Mouse (Mus musculus) embryonic facial prominence, embryonic 15.5 days (tissue): ENCODE results near the gene Snrpc. TPM values are rescaled to one million over a fixed set of nuclear protein-coding genes. Genes with fewer than 3 reads are reported as not detected.

Source experiments
- ATAC-seq: fragments of 200-750 bp; cut with Nextera tagmentation; 2 replicates; pipeline ENCODE4 v1.8.0; 2017; ENCODE audit warnings: low read depth, moderate TSS enrichment; ENCODE audit not compliant: insufficient number of reproducible peaks, low FRiP score, low TSS enrichment
- H3K27ac ChIP-seq: fragments of 300-500 bp; sonication (generic); replicated peaks from 2 replicates; pipeline ENCODE4 v1.5.1; 2015; ENCODE audit warnings: mild to moderate bottlenecking, inconsistent platforms
- H3K27me3 ChIP-seq: fragments of 300-500 bp; sonication (generic); 2 replicates; pipeline ENCODE4 v1.6.1; 2015; ENCODE audit warnings: inconsistent platforms
- H3K36me3 ChIP-seq: fragments of 300-500 bp; sonication (generic); 2 replicates; pipeline ENCODE4 v1.6.1; 2015; ENCODE audit warnings: mild to moderate bottlenecking, inconsistent platforms
- H3K4me1 ChIP-seq: fragments of 300-500 bp; sonication (generic); 2 replicates; pipeline ENCODE4 v1.6.1; 2015; ENCODE audit warnings: inconsistent platforms
- H3K4me2 ChIP-seq: fragments of 300-500 bp; sonication (generic); replicated peaks from 2 replicates; pipeline ENCODE4 v1.6.1; 2015; ENCODE audit warnings: mild to moderate bottlenecking, inconsistent platforms
- H3K4me3 ChIP-seq: fragments of 300-500 bp; sonication (generic); replicated peaks from 2 replicates; pipeline ENCODE4 v1.5.1; 2015; ENCODE audit warnings: mild to moderate bottlenecking, inconsistent platforms
- H3K9ac ChIP-seq: fragments of 300-500 bp; sonication (generic); 2 replicates; pipeline ENCODE4 v1.6.1; 2015; ENCODE audit warnings: inconsistent platforms
- H3K9me3 ChIP-seq: fragments of 300-500 bp; sonication (generic); replicated peaks from 2 replicates; pipeline ENCODE4 v1.6.1; 2016; ENCODE audit warnings: inconsistent platforms
- WGBS: fragments of 180-500 bp; shearing (Covaris S2); methylation state at CpG from one replicate; pipeline ENCODE4 v1.1.7; 2015; 5-methylcytosine and 5-hydroxymethylcytosine counted together
- polyA plus RNA-seq: library from polyadenylated mRNA; unstranded; fragments of >200 nt; fragmentation: Nextera tagmentation; extraction: Ambion mirVana; gene quantifications from 2 replicates; pipeline ENCODE4 v1.2.1, GENCODE M21; 2015

The Snrpc gene
- polyA plus RNA-seq, 1 experiment from 2014 or later: 285 TPM

DNA sequence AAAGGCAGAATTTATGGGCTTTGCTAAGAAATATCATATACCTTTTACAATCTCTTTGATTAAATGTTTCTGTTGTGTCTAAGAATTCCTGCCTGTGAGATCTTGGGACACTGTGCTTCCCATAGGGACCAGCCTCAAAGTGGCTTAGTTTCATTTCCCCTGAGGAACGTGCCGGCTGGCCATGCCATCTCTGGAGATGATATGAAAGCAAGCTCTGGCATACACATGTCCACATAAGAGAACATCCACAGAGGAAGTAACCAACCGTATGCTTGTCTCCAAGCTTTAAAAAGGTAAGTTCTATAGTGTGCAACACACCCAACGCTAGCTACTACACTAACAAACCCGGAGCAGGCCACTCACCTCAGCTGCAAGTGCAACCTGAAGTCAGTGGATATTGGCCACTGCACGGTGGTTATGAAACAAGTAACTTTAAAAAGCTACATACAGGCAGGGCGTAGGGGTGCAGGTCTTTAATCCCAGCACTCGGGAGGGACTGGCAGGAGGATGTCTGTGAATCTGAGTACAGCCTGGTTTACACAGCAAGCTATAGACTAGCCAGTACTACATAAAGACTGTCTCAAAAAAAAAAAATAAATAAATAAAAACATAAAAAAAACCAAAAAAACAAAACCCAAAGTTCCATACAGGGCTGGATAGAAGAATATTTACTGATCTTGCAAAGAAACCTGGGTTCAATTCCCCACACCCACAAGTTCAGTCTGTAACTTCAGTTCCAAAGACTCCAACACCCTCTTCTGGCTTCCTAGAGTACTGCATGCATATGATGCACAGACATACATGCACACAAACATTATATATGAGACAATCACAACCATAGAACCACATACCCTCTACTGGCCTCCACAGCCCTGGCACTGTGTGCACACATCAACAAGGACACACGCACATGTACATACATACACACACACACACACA, 37.0 kb upstream of the Snrpc start:
- WGBS: 56% methylated on average over 9 of the region's 9 CpGs
- H3K27ac ChIP-seq: peak overlapping the region; percentile 68; the same call in 1 of the 2 replicates

DNA sequence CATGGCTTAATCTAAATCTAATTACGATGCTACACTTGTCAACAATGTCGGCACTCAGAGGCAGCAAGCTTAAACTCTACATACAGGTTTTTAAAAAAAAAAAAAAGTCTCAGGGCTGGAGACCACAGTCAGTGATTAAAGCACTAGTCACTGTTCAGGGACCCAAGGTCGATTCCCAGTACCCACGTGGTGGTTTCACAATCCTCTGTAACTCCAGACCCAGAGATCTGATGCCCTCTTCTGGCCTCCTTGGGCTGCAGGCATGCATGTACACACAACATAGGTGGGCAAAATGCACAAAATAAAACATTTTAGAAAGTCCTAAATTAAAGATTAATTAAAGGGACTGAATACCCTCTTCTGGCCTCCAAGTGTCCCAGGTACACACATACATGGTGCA, 34.2 kb upstream of the Snrpc start:
- Histone ChIP-seq H3K4me2 (no peak overlapping the region), H3K27me3 (no peaks in the 10 kb centered on the region), H3K27ac (no peak overlapping the region), H3K9me3 (no peaks in the 10 kb centered on the region), H3K4me1 (peaks cover 45% of the 10 kb centered on the region), H3K4me3 (no peak overlapping the region), H3K9ac (no peak overlapping the region), H3K36me3 (no peaks in the 10 kb centered on the region; the same call in 1 of the 2 replicates)
- WGBS: 72% methylated on average over 4 of the region's 4 CpGs
- ATAC-seq: no peak

More for the DNA sequence above, 37.0 kb upstream of the Snrpc start:
- Histone ChIP-seq H3K4me3 (no peak overlapping the region), H3K36me3 (no peaks in the 10 kb centered on the region; the same call in 1 of the 2 replicates), H3K9me3 (no peaks in the 10 kb centered on the region), H3K27me3 (no peaks in the 10 kb centered on the region), H3K4me1 (peaks cover 63% of the 10 kb centered on the region), H3K4me2 (no peak overlapping the region), H3K9ac (no peak overlapping the region)
- ATAC-seq: no peak

DNA sequence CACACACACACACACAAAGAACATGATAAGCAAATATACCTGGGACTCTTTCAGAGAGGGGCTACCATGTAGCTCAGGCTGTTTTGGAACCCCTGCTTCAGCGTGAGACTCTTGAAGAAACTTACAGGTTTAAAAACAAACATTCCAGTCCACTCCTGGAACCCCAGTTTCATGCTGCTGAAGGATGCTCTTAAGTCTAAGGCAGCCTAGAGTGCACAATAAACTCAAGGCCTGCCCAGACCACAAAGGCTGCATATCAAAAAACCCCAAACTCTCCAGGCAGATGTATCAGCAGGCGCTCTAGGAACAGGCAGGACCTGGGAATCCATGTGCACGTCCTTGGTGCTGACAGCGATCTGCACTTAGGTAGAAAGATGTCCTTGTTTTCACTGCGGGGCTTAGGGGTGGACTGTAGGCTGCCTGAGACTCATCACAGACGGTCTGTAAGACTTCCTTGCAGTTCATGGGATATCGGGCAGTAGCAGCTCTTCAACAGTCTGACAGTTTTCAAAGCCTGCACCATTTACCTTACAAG, 33.7 kb upstream of the Snrpc start:
- 79% methylated on average over 7 of the region's 7 CpGs for WGBS
- no peaks in the 10 kb centered on the region for H3K9me3 ChIP-seq
- H3K4me1 ChIP-seq: peaks cover 40% of the 10 kb centered on the region
- H3K27ac ChIP-seq: no peak overlapping the region
- H3K9ac ChIP-seq: no peak overlapping the region
- ATAC-seq: no peak
- no peak overlapping the region for H3K4me2 ChIP-seq
- no peaks in the 10 kb centered on the region; the same call in 1 of the 2 replicates for H3K36me3 ChIP-seq
- H3K27me3 ChIP-seq: no peaks in the 10 kb centered on the region
- H3K4me3 ChIP-seq: no peak overlapping the region

DNA sequence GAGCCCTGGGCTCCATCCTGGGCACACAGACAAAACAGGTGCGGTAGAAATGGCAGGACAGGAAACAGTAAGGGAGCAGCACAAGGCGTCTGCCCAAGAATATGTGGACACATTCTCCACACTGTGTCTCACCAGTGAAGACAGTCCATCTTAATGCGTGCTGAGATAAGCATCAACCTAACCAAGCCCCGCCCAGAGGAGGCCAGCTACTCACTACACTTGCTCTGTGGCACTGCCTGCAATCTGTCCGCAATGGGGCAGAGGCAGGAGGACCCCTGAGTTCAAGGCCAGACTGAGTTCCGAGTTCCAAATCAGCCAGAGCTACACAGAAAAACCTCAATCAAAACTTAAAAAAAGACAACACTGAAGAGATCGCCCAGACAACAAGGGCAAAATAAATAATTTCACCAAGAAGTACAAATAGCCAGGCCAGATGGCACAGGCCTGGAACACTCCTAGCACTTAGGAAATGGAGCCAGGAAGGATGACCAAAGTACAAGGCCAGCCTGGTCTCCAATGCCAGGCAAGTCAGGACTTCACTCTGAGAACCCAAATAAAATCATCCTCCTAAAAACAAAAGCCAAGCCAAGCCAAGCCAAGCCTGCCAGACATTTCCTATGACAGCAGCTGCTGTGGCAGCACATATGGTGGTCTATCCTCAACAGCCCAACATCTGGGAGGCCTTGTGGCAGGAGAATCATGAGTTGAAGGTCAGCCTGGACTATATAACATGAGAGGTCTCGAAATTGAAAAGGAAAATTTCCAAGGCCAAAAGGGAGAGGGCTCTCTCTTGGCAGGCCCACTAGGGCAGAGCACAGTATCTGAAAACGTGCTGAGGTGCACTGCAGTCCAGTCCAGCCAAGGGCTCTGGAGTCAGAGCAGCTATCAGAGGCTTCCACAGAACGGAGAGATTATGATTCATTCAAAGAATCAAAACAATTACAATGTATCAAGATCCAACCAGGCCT, 32.9 kb upstream of the Snrpc start:
- Histone ChIP-seq H3K4me2 (no peak overlapping the region), H3K27me3 (no peaks in the 10 kb centered on the region), H3K27ac (no peak overlapping the region), H3K36me3 (no peaks in the 10 kb centered on the region; the same call in 1 of the 2 replicates), H3K4me1 (peaks cover 33% of the 10 kb centered on the region), H3K9me3 (no peaks in the 10 kb centered on the region), H3K4me3 (no peak overlapping the region), H3K9ac (no peak overlapping the region)
- 83% methylated on average over 10 of the region's 10 CpGs for WGBS
- ATAC-seq: no peak

GRCm38 (mm10) chr17:27807542-27808078, 30.3 kb upstream of the Snrpc start:
- Histone ChIP-seq H3K9ac (no peak overlapping the region), H3K4me1 (peaks cover 22% of the 10 kb centered on the region), H3K36me3 (no peaks in the 10 kb centered on the region; the same call in 1 of the 2 replicates), H3K9me3 (no peaks in the 10 kb centered on the region), H3K27ac (peak overlapping the region; percentile 28), H3K4me2 (no peak overlapping the region), H3K4me3 (no peak overlapping the region), H3K27me3 (no peaks in the 10 kb centered on the region)
- 44% methylated on average over 2 of the region's 2 CpGs for WGBS
- ATAC-seq: no peak

- no peak for ATAC-seq
- no peaks in the 10 kb centered on the region for H3K27me3 ChIP-seq
- WGBS: 85% methylated on average over 16 of the region's 16 CpGs
- H3K9ac ChIP-seq: no peak overlapping the region
- no peak overlapping the region for H3K4me3 ChIP-seq
- H3K27ac ChIP-seq: no peak overlapping the region
- H3K9me3 ChIP-seq: no peaks in the 10 kb centered on the region
- no peaks in the 10 kb centered on the region for H3K36me3 ChIP-seq
- H3K4me1 ChIP-seq: peaks cover 17% of the 10 kb centered on the region
- no peak overlapping the region for H3K4me2 ChIP-seq
These were observed 27.2 kb upstream of the Snrpc start for GRCm38 (mm10) chr17:27810569-27811331.

DNA sequence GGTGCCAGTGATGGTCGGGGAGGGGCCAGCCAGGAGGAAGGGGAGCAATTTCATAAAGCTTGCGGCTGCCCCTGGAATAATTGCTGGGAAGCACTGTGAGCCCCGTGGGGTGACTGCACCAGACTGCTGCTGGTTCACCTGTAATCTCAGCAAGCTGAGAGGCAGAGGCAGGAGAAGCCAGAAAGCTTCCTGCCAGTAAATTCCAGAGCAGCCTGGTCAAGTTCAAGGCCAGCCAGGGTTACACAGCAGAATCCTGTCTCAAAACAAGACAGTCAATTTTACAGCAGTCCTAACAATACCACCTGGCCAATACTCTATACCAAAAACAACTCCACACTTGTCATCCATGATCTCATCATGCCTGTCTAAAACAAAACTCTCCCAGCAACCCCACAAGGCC, 26.0 kb upstream of the Snrpc start:
- H3K4me2 ChIP-seq: no peak overlapping the region
- H3K9ac ChIP-seq: no peak overlapping the region
- H3K4me1 ChIP-seq: peaks cover 13% of the 10 kb centered on the region
- no peaks in the 10 kb centered on the region for H3K27me3 ChIP-seq
- ATAC-seq: no peak
- WGBS: 73% methylated on average over 3 of the region's 3 CpGs
- H3K4me3 ChIP-seq: no peak overlapping the region
- no peaks in the 10 kb centered on the region for H3K36me3 ChIP-seq
- H3K27ac ChIP-seq: no peak overlapping the region
- no peaks in the 10 kb centered on the region for H3K9me3 ChIP-seq

DNA sequence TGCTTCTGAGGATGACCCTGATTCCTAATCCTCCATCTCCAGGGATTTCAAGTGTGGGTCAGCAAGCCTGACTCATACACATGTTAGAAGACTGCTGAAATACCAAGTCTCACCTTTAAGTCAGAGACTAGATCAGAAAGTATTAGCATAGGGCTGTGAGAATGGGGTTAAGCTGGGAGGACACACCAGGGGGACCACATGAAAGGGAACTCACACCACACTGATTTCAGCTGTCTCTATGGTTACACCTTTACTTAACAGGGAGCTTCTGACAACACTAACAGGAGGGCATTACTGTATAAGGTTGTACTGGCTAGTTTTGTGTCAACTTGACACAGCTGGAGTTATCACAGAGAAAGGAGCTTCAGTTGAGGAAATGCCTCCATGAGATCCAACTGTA, 23.3 kb upstream of the Snrpc start:
- H3K27me3 ChIP-seq: no peaks in the 10 kb centered on the region
- no peak overlapping the region for H3K4me3 ChIP-seq
- no peaks in the 10 kb centered on the region for H3K36me3 ChIP-seq
- peaks cover 24% of the 10 kb centered on the region for H3K4me1 ChIP-seq
- H3K9me3 ChIP-seq: no peaks in the 10 kb centered on the region
- no peak overlapping the region for H3K4me2 ChIP-seq
- H3K9ac ChIP-seq: no peak overlapping the region
- ATAC-seq: no peak
- H3K27ac ChIP-seq: no peak overlapping the region

DNA sequence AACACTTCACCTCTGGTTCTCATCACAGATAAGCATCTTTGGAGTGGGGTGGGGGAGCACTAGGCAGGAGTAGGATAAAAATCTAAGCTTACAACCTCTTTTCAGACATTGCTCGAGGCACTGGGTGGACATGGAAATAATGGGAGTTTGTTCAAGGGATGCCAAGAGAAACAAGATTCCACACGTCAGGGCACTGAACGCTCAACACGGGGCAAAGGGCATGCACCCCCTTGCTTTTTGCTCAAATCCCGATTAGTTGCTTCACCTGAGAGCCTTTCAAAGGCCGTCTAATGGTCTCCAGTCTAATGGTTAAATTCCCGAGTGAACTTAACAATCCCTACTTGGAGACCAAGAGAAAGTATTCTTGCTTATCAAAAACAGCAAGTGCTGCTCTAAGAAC, 18.9 kb upstream of the Snrpc start:
- no peaks in the 10 kb centered on the region for H3K36me3 ChIP-seq
- H3K4me2 ChIP-seq: peak overlapping the region; percentile 81
- H3K9ac ChIP-seq: peak overlapping the region; percentile 94
- peak overlapping the region; percentile 100 for H3K4me3 ChIP-seq
- H3K27me3 ChIP-seq: no peaks in the 10 kb centered on the region
- H3K9me3 ChIP-seq: no peaks in the 10 kb centered on the region
- under 1% methylated on average over 7 of the region's 7 CpGs for WGBS
- H3K4me1 ChIP-seq: peaks cover 34% of the 10 kb centered on the region
- ATAC-seq: no peak
- H3K27ac ChIP-seq: peak overlapping the region; percentile 90

- WGBS: under 1% methylated on average over 20 of the region's 20 CpGs
- Histone ChIP-seq H3K4me1 (peaks cover 34% of the 10 kb centered on the region), H3K36me3 (no peaks in the 10 kb centered on the region), H3K4me3 (peak overlapping the region; percentile 100), H3K4me2 (peak overlapping the region; percentile 81), H3K9ac (peak overlapping the region; percentile 94), H3K27me3 (no peaks in the 10 kb centered on the region), H3K27ac (peak overlapping the region; percentile 90), H3K9me3 (no peaks in the 10 kb centered on the region)
- no peak for ATAC-seq
These were observed 18.4 kb upstream of the Snrpc start for GRCm38 (mm10) chr17:27819521-27819970.
